Mouse (Mus musculus): ENCODE measurements around the gene Itpa. TPM values are rescaled to one million over a fixed set of nuclear protein-coding genes. Genes with fewer than 3 reads are reported as not detected.

The Itpa gene
- total and polyA plus RNA-seq, 3 experiments, result 59.1 to 123 (median 70.8) TPM

DNA sequence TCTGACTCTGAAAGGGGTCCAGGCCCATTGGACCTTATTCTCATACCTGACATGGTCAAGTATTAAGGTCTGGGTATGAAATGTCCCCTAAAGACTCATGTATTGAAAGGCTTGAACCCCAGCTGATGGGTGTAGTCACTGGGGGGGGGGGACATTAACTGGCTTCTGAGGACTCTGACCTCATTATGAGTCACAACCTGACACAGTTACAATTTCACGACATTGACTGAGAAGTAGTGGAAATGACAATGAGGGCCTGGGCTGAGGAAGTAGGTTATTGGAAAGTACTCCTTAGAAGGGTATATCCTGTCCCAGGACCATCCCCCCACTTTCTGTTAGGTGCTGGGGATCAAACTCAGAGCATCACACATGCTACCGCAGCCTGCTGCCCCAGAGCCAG is 21.6 kb downstream of the Itpa start:
- TF ChIP-seq EP300 (IDR thresholded peaks at IDR 0.05; ENCODE audit: low read length) (no peak), ETS1 (conservative IDR thresholded peaks at IDR 0.05; ENCODE audit: low read depth, low read length) (no peak), NRF1 (IDR thresholded peaks at IDR 0.05; ENCODE audit: low read depth, low read length) (no peak), SMC3 (IDR thresholded peaks at IDR 0.05; ENCODE audit: low read depth, low read length) (no peak), HCFC1 (IDR thresholded peaks at IDR 0.05; ENCODE audit: low read depth, low read length) (no peak), TCF12 (IDR thresholded peaks at IDR 0.05; ENCODE audit: low read depth, low read length) (no peak), MXI1 (IDR thresholded peaks at IDR 0.05; ENCODE audit: low read depth, low read length) (no peak), UBTF (IDR thresholded peaks at IDR 0.05; ENCODE audit: low read depth, low read length) (no peak), JUND (conservative IDR thresholded peaks at IDR 0.05; ENCODE audit: low read depth, low read length) (no peak), MYC (IDR thresholded peaks at IDR 0.05; ENCODE audit: low read depth, low read length) (no peak), ZMIZ1 (IDR thresholded peaks at IDR 0.05; ENCODE audit: low read depth, low read length) (no peak), IRF4 (IDR thresholded peaks at IDR 0.05; ENCODE audit: low read depth, low read length) (no peak), E2F4 (IDR thresholded peaks at IDR 0.05; ENCODE audit: insufficient replicate concordance, low read depth, low read length) (no peak), RCOR1 (conservative IDR thresholded peaks at IDR 0.05; ENCODE audit: low read depth, low read length) (no peak), KAT2A (IDR thresholded peaks at IDR 0.05; ENCODE audit: insufficient replicate concordance, low read length) (no peak), JUN (IDR thresholded peaks at IDR 0.05; ENCODE audit: insufficient read depth, low read depth, low read length) (no peak), GABPA (IDR thresholded peaks at IDR 0.05; ENCODE audit: insufficient replicate concordance, low read depth, low read length) (no peak)
- dilution Hi-C loops (cut with MboI; ENCODE audit: extremely low pct_ligation_motif_present, extremely low pct_unique_long_range_greater_than_20kb, low sequenced_read_pairs), result no loop called here
- Histone ChIP-seq H3K4me1 (ENCODE audit: control insufficient read depth in 1 of 2, insufficient read depth in 2 of 2) (no peaks in the 10 kb centered on the region), H3K79me2 (replicated peaks; ENCODE audit: control insufficient read depth, extremely low read depth, insufficient read depth, poor library complexity, severe bottlenecking) (no peaks in the 10 kb centered on the region), H3K4me3 (replicated peaks in 1 of 3; ENCODE audit: low read depth in 2 of 3, low read length in 2 of 3, poor library complexity in 1 of 3) (no peak overlapping the region), H3K9me3 (replicated peaks; ENCODE audit: low read length) (no peaks in the 10 kb centered on the region), H3K27ac (ENCODE audit: insufficient read depth, low read depth) (no peak overlapping the region), H3K4me2 (ENCODE audit: insufficient read depth, low read depth, poor library complexity, severe bottlenecking) (no peak overlapping the region), H3K27me3 (replicated peaks) (no peaks in the 10 kb centered on the region), H3K9ac (ENCODE audit: insufficient read depth, low read depth) (no peak overlapping the region), H3K36me3 (replicated peaks in 1 of 2; ENCODE audit: control insufficient read depth in 1 of 2, insufficient read depth in 1 of 2, low read length in 1 of 2) (peaks cover 12 to 40% of the 10 kb centered on the region in 2 experiments)
- in situ Hi-C loops (cut with MboI; ENCODE audit: low pct_ligation_motif_present, low pct_unique_long_range_greater_than_20kb, low sequenced_read_pairs), result no loop called here
- no peak for DNase-seq (ENCODE audit: extremely low read depth)

- H3K36me3 ChIP-seq (replicated peaks in 1 of 2; ENCODE audit: control insufficient read depth in 1 of 2, insufficient read depth in 1 of 2, low read length in 1 of 2), result no peaks in the 10 kb centered on the region
- H3K27me3 ChIP-seq (replicated peaks), result peaks cover 34% of the 10 kb centered on the region
- DNase-seq (ENCODE audit: extremely low read depth), result no peak
- dilution Hi-C loops (cut with MboI; ENCODE audit: extremely low pct_ligation_motif_present, extremely low pct_unique_long_range_greater_than_20kb, low sequenced_read_pairs) (no loop called here), in situ Hi-C loops (cut with MboI; ENCODE audit: low pct_ligation_motif_present, low pct_unique_long_range_greater_than_20kb, low sequenced_read_pairs) (no loop called here)
- no peaks in the 10 kb centered on the region for H3K9me3 ChIP-seq (replicated peaks; ENCODE audit: low read length)
- no peaks in the 10 kb centered on the region for H3K79me2 ChIP-seq (replicated peaks; ENCODE audit: control insufficient read depth, extremely low read depth, insufficient read depth, poor library complexity, severe bottlenecking)
- no peak overlapping the region for H3K9ac ChIP-seq (ENCODE audit: insufficient read depth, low read depth)
- TF ChIP-seq MAFK (IDR thresholded peaks at IDR 0.05; ENCODE audit: insufficient replicate concordance, low read length), result no peak
- no peak overlapping the region for H3K4me3 ChIP-seq (replicated peaks in 1 of 3; ENCODE audit: low read depth in 2 of 3, low read length in 2 of 3, poor library complexity in 1 of 3)
- H3K27ac ChIP-seq (ENCODE audit: insufficient read depth, low read depth), result no peak overlapping the region
- peaks cover 7 to 12% of the 10 kb centered on the region in 2 experiments; a peak in 2 of 4 replicates for H3K4me1 ChIP-seq (ENCODE audit: control insufficient read depth in 1 of 2, insufficient read depth in 2 of 2)
- H3K4me2 ChIP-seq (ENCODE audit: insufficient read depth, low read depth, poor library complexity, severe bottlenecking), result no peak overlapping the region
Observed at GRCm38 (mm10) chr2:130693563-130693962, 26.2 kb downstream of the Itpa start.
